Mouse (Mus musculus) E14TG2a.4 (cell line): ENCODE measurements at regions not wholly inside any gene's neighbourhood (a gene's known extent, or its start where the extent isn't known, plus 50 kb on each side); places are given as distances from the start of the nearest gene placed in this dataset.
"Not testable (repeated sequence)": the region's sequence is repeated elsewhere in the genome, so short reads cannot be mapped to it uniquely, and the experiment has no call there.

ENCODE experiments used
- H3K27me3 ChIP-seq: 2 replicates; pipeline ENCODE4 v1.6.1; 2014; ENCODE audit warnings: low read length, control low read depth; ENCODE audit not compliant: insufficient read depth
- H3K36me3 ChIP-seq: 2 replicates; pipeline ENCODE4 v1.6.1; 2014; ENCODE audit warnings: low read length, control low read depth; ENCODE audit not compliant: insufficient read depth
- H3K4me1 ChIP-seq: replicated peaks from 2 replicates; pipeline ENCODE4 v1.6.1; 2014; ENCODE audit warnings: low read depth, low read length, control low read depth
- H3K4me3 ChIP-seq: replicated peaks from 2 replicates; pipeline ENCODE4 v1.5.1; 2014; ENCODE audit warnings: mild to moderate bottlenecking, low read length
- H3K9me3 ChIP-seq: 2 replicates; pipeline ENCODE4 v1.6.1; 2014; ENCODE audit warnings: low read length, control low read depth
- CTCF ChIP-seq: conservative IDR thresholded peaks from 2 replicates; pipeline ENCODE4 v1.5.1; 2014; ENCODE audit warnings: low read length
- NANOG ChIP-seq: IDR thresholded peaks from 2 replicates; pipeline ENCODE4 v1.6.1; 2014; ENCODE audit warnings: borderline replicate concordance, low read length, mixed read lengths
- POU5F1 ChIP-seq: IDR thresholded peaks from 2 replicates; pipeline ENCODE4 v1.6.1; 2014; ENCODE audit warnings: low read length, borderline replicate concordance

DNA sequence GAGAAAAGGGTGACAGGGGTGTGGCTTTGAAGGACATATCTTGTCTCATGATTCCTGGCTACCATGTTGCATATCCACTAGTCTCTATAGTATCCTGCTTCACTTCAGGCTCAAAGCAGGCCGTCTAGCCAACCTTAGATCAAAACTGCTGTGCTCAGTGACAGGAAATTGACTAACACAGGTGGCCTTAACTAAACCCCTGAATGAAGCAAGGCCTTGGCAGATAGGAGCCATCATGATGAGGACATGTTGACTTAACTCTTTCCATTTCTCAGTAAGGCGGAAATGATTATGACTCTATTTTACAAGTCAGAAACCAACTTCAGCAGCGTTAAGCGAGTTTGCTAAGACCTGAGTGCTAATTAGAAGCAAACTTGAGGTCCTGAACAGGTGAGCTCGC, 143.2 kb upstream of the Hes1 start:
- TF ChIP-seq POU5F1, result no peak
- no peak for TF ChIP-seq CTCF
- no peaks in the 10 kb centered on the region for H3K36me3 ChIP-seq
- peaks cover 9% of the 10 kb centered on the region; the same call in 1 of the 2 replicates for H3K27me3 ChIP-seq
- no peaks in the 10 kb centered on the region for H3K4me1 ChIP-seq
- H3K4me3 ChIP-seq, result no peak overlapping the region
- no peaks in the 10 kb centered on the region for H3K9me3 ChIP-seq

DNA sequence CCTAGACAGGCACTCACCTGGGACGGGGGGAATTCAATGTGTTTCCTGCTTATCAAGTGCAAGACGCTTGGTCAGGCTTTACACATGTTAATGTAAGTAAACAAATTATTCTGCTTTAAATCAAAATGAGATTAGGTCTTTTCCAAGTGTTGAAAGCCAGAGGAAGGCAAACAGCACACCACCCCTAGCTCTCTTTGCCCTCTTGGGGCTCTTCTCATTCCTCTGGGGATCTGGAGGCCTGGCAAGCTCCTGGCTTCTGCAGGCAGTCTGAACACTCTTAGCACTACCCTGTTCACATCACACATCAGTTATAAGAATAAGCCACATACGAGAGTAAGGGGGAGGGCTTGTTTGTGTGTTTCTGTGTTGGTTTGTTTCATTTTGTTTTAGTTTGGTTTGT, 142.8 kb upstream of the Hes1 start:
- TF ChIP-seq POU5F1 (no peak), CTCF (no peak), NANOG (no peak)
- no peaks in the 10 kb centered on the region for H3K36me3 ChIP-seq
- no peak overlapping the region for H3K4me3 ChIP-seq
- H3K4me1 ChIP-seq, result no peaks in the 10 kb centered on the region
- peaks cover 7% of the 10 kb centered on the region; the same call in 1 of the 2 replicates for H3K27me3 ChIP-seq
- no peaks in the 10 kb centered on the region for H3K9me3 ChIP-seq

GRCm38 (mm10) chr16:29927276-29927675, 136.9 kb upstream of the Hes1 start:
- H3K9me3 ChIP-seq, result not testable (repeated sequence)

DNA sequence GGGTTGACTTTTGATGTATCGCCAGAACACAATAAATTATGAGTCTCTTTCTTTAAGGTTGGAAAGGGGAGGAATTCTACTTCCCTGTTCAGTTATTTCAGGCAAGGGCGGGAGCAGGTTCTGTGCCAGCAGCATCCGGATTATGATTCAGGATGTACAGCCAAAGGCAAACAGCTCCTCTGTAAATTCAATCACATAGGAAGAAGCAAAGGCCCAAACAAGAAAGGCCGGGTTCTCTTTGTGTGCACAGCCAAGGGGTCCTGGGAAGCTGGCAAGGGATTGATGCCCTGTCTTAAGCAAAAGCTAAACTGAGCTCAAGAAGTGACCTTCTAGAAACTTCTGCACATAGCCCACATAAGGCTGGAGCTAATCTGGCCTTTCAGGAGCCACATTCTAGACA, 135.9 kb upstream of the Hes1 start:
- H3K36me3 ChIP-seq, result no peaks in the 10 kb centered on the region
- H3K27me3 ChIP-seq, result no peaks in the 10 kb centered on the region
- TF ChIP-seq CTCF (no peak), NANOG (no peak)
- H3K4me1 ChIP-seq, result no peaks in the 10 kb centered on the region
- no peaks in the 10 kb centered on the region for H3K9me3 ChIP-seq
- no peak overlapping the region for H3K4me3 ChIP-seq

More at GRCm38 (mm10) chr16:29927276-29927675, 136.9 kb upstream of the Hes1 start:
- H3K36me3 ChIP-seq, H3K27me3 ChIP-seq, H3K4me3 ChIP-seq, H3K4me1 ChIP-seq: not testable (repeated sequence)

DNA sequence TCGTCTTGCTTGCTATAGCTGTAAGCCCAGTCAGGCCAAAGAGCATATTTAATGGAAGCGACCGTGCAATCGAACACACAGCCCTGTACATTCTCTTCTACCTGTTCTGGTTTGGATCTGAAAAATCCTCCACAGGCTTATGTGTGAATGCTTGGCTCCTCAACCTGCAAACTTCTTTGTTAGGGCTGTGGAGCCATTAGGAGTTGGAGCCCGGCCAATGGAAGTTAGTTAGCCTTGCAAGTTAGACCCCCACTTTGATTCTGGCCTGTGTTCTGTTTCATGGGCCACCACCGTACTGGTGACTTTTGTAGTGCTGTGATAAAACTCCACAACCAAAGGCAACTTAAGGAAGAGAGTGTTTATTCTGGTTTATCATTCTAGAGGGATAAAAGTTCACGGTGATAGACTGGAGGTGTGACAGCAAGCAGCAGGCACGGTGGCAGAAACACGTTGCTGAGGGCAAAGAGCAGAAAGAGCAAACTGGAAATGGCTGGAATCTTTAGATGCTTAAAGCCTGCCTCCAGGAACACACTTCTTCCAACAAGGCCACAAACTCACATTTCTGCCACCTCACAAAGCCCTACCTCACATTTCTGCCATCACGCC, 132.3 kb upstream of the Hes1 start:
- H3K4me1 ChIP-seq, result peaks cover 5% of the 10 kb centered on the region; the same call in 1 of the 2 replicates
- H3K9me3 ChIP-seq, result no peaks in the 10 kb centered on the region
- no peaks in the 10 kb centered on the region for H3K27me3 ChIP-seq
- H3K36me3 ChIP-seq, result no peaks in the 10 kb centered on the region
- H3K4me3 ChIP-seq, result no peak overlapping the region
- no peak for TF ChIP-seq POU5F1
- TF ChIP-seq CTCF, result no peak
- TF ChIP-seq NANOG, result no peak

DNA sequence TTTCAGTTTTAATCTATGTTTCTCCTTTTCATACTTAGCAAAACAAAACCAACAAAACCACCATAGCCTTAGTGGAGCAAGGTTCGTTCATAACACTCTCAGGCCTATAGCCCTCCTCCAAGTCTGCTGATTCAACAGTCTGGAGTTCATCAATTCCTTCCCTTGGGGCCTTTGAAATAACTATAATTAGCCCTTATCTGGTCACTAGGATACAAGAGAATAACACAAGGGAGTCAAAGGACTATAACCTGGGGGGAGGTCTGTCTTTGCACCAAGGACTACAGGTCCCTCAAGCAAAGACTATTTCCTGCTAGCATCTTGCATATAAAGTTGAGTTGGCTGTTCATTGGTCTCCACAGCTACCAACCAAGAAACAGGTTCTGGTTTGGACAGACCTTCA, 129.5 kb upstream of the Hes1 start:
- TF ChIP-seq CTCF (no peak), POU5F1 (no peak), NANOG (no peak)
- no peaks in the 10 kb centered on the region for H3K27me3 ChIP-seq
- H3K9me3 ChIP-seq, result no peaks in the 10 kb centered on the region
- H3K36me3 ChIP-seq, result no peaks in the 10 kb centered on the region
- H3K4me3 ChIP-seq, result no peak overlapping the region
- peaks cover 11% of the 10 kb centered on the region for H3K4me1 ChIP-seq

- TF ChIP-seq NANOG, result no peak
- no peak for TF ChIP-seq POU5F1
- no peak for TF ChIP-seq CTCF
- Histone ChIP-seq H3K4me1 (peaks cover 15% of the 10 kb centered on the region), H3K4me3 (no peak overlapping the region), H3K36me3 (no peaks in the 10 kb centered on the region), H3K9me3 (no peaks in the 10 kb centered on the region), H3K27me3 (no peaks in the 10 kb centered on the region)
These were observed 125.5 kb upstream of the Hes1 start for GRCm38 (mm10) chr16:29938700-29939099.

DNA sequence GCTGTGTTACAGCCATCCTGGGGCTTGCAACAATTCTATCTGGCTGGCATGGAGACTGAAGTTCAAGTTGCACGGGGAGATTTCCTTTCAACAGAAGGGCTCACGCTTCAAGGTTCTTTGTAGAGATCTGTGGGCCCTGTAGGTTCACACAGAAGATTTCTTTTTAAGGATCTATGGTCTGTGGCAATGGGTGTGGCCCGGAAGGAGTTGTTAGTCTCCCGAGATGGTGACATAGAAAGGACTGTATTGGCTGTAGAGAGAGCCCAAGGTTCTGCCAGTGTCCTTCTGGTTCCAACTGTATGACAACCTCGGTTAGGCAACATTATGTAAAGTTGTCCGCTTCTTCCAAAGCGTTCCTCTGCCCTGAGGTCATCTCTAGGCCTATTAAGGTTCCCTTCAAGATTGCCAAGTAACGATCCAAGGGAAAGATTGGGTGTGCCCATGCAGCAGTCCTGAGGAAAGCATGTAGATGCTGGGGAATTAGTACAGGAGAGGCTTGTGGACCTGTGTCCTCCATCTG, 124.8 kb upstream of the Hes1 start:
- no peak overlapping the region for H3K4me3 ChIP-seq
- TF ChIP-seq NANOG (no peak), POU5F1 (no peak), CTCF (no peak)

DNA sequence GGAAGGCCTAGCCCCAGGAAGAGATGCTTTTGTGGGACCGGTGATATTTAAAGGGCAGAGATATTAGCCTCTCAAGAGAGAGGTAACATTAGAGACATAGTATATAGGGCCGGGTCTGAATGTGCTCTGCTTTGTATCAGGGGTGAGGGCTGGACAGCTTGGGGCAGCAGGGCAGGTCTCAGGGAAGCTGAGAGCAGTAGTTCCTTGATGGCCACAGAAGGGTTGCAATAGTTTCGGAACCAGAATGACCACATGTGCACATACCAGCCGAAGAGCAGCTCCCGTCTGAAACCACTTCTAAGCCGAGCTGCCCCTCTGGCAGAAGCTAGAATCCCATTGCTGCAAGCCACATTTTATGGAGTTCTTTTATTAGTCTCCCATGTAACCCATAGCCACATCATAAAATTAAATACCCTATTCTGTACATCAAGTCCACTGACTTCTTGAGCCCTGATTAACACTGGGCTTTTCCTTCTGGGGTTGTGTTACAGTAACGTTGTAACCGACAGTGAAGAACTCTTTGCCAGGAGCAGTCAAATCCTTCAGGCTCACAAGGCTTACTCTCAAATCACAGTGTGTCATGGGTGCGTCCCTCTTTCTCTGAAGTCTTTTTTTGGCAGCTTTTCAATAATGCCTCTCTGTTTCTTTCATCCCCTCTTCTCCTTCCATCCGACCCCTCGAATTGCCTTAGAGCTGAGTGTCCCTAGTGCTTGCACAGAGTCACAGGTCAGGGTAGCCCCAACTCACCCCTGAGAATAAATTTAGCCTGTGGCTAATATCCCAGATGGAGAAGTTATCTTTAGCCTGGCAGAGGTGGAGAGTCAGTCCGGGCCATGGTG, 124.1 kb upstream of the Hes1 start:
- peaks cover 28% of the 10 kb centered on the region for H3K4me1 ChIP-seq
- H3K4me3 ChIP-seq, result no peak overlapping the region
- H3K36me3 ChIP-seq, result no peaks in the 10 kb centered on the region
- TF ChIP-seq CTCF (no peak), POU5F1 (no peak), NANOG (no peak)
- H3K27me3 ChIP-seq, result peaks cover 4% of the 10 kb centered on the region; the same call in 1 of the 2 replicates
- no peaks in the 10 kb centered on the region for H3K9me3 ChIP-seq

More for the DNA sequence above, 124.8 kb upstream of the Hes1 start:
- no peaks in the 10 kb centered on the region for H3K27me3 ChIP-seq
- H3K9me3 ChIP-seq, result no peaks in the 10 kb centered on the region
- H3K4me1 ChIP-seq, result peaks cover 21% of the 10 kb centered on the region
- H3K36me3 ChIP-seq, result no peaks in the 10 kb centered on the region
